Mouse (Mus musculus) embryonic facial prominence, embryonic 11.5 days (tissue): ENCODE data around the gene Ercc8. TPM values are rescaled to one million over a fixed set of nuclear protein-coding genes. Genes with fewer than 3 reads are reported as not detected.

Source experiments
- ATAC-seq: fragments of 200-750 bp; cut with Nextera tagmentation; replicated peaks from 2 replicates; pipeline ENCODE4 v1.8.0; 2017; ENCODE audit warnings: low read depth; ENCODE audit not compliant: insufficient number of reproducible peaks, low FRiP score, low TSS enrichment
- DNase-seq: peaks from one replicate; pipeline ENCODE4 v3.0.0-alpha.2; 2015; ENCODE audit warnings: low spot score
- H3K27ac ChIP-seq: fragments of 300-500 bp; sonication (generic); replicated peaks from 2 replicates; pipeline ENCODE4 v1.5.1; 2014; ENCODE audit warnings: mild to moderate bottlenecking, low read depth, low read length, control low read depth
- H3K27me3 ChIP-seq: fragments of 300-500 bp; sonication (generic); 2 replicates; pipeline ENCODE4 v1.6.1; 2014; ENCODE audit warnings: mild to moderate bottlenecking, low read length, moderate library complexity, mixed read lengths; ENCODE audit not compliant: control insufficient read depth, insufficient read depth
- H3K36me3 ChIP-seq: fragments of 300-500 bp; sonication (generic); replicated peaks from 2 replicates; pipeline ENCODE4 v1.6.1; 2014; ENCODE audit warnings: low read depth, mild to moderate bottlenecking, low read length, moderate library complexity, mixed read lengths; ENCODE audit not compliant: control insufficient read depth, insufficient read depth
- H3K4me1 ChIP-seq: fragments of 300-500 bp; sonication (generic); 2 replicates; pipeline ENCODE4 v1.6.1; 2014; ENCODE audit warnings: low read length, mixed read lengths; ENCODE audit not compliant: control insufficient read depth, insufficient read depth
- H3K4me2 ChIP-seq: fragments of 300-500 bp; sonication (generic); 2 replicates; pipeline ENCODE4 v1.6.1; 2014; ENCODE audit warnings: low read depth, mild to moderate bottlenecking, control low read depth, low read length, moderate library complexity
- H3K4me3 ChIP-seq: fragments of 300-500 bp; sonication (generic); 2 replicates; pipeline ENCODE4 v1.5.1; 2014; ENCODE audit warnings: low read depth, low read length, control low read depth
- H3K9ac ChIP-seq: fragments of 300-500 bp; sonication (generic); replicated peaks from 2 replicates; pipeline ENCODE4 v1.6.1; 2014; ENCODE audit warnings: mild to moderate bottlenecking, control low read depth, low read length
- H3K9me3 ChIP-seq: fragments of 300-500 bp; sonication (generic); replicated peaks from 2 replicates; pipeline ENCODE4 v1.6.1; 2016; ENCODE audit warnings: mild to moderate bottlenecking, low read length, inconsistent platforms, mixed read lengths; ENCODE audit not compliant: control insufficient read depth
- WGBS: fragments of 180-500 bp; shearing (Covaris S2); extraction: QIAGEN DNeasy Blood & Tissue Kit; methylation state at CpG from one replicate; pipeline ENCODE4 v1.1.7; 2014; 5-methylcytosine and 5-hydroxymethylcytosine counted together
- polyA plus RNA-seq: library from polyadenylated mRNA; unstranded; fragments of >200 nt; fragmentation: Nextera tagmentation; extraction: Ambion mirVana; gene quantifications from 2 replicates; pipeline ENCODE4 v1.2.1, GENCODE M21; 2014

The Ercc8 gene
- polyA plus RNA-seq, 1 experiment from 2014 or later, result 25.7 TPM

DNA sequence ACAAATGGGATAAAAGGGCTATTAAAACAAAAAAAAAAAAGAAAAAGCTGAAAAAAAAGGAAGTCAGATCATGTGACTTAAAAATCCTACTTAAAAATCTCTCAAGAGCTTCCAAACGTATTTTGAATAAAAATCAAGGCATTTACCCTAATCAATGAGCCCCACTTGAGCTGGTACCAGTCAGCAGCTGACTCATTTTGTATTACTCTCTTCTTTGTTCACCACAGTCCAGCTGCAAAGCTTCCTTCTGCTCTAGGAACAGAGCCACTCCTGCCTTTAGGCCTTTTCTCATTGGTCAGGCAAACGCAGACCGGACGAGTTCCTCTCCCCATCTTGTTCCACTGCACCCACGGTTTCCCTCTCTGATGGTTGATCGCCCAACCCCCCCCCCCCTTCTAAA lies 22.9 kb upstream of the Ercc8 start:
- no peak overlapping the region for H3K9ac ChIP-seq
- H3K4me2 ChIP-seq, result no peak overlapping the region
- H3K9me3 ChIP-seq, result no peaks in the 10 kb centered on the region
- no peaks in the 10 kb centered on the region for H3K36me3 ChIP-seq
- no peaks in the 10 kb centered on the region for H3K4me1 ChIP-seq
- no peak overlapping the region for H3K27ac ChIP-seq
- no peaks in the 10 kb centered on the region for H3K27me3 ChIP-seq
- no peak for DNase-seq
- WGBS, result 77% methylated on average over 6 of the region's 6 CpGs
- H3K4me3 ChIP-seq, result no peak overlapping the region
- ATAC-seq, result no peak

DNA sequence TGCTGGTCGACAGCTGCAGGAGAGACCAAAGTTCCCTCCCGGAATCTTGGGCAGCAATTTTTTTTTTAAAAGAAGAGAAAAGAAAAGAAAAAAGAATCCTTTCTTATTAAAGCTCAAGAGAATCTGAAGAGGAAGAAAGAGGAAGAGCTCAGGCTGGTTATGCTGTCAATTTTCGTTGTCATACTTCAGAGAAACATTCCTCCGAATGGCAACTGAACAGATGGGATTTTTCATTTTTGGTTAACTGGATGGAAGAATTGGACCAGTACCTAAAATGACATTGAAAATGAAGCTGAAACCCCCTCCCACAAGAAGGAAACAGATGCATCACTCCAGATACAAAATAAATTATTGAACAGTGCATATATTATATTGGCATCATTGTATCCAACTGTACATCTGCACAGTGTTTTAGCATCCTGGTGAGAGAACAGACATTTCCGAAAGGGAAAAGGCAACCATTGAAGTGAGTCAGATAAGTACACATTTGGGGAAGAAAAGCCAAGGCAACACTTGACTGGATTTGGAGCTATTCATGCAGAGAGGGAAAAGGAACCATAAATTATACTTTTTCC lies 20.0 kb upstream of the Ercc8 start:
- H3K27me3 ChIP-seq, result no peaks in the 10 kb centered on the region
- DNase-seq (no peak), ATAC-seq (no peak)
- no peaks in the 10 kb centered on the region for H3K4me1 ChIP-seq
- no peak overlapping the region for H3K9ac ChIP-seq
- H3K4me3 ChIP-seq, result no peak overlapping the region
- H3K27ac ChIP-seq, result no peak overlapping the region
- no peak overlapping the region for H3K4me2 ChIP-seq
- 83% methylated on average over 5 of the region's 5 CpGs for WGBS
- H3K9me3 ChIP-seq, result no peaks in the 10 kb centered on the region
- H3K36me3 ChIP-seq, result no peaks in the 10 kb centered on the region

DNA sequence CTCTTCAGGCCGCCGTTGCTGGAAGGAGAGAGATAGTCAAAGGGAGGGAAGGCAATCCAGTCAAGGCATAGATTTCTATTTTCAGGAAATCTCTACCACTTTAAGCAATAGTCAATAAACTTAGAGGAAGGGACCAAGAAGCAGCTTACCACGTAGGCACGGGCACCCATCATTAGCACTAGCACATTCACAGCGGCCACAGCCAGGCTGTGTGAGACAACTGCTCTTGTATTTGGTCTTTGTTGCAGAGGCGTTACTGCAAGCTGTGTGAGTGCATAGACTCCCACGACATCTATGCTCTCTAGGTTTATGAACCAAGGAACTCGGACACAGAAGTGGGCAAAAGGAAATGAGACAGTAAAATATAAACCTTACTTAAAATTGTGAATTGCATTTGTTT lies 14.4 kb upstream of the Ercc8 start:
- Histone ChIP-seq H3K4me1 (no peaks in the 10 kb centered on the region), H3K4me3 (no peak overlapping the region), H3K9me3 (no peaks in the 10 kb centered on the region), H3K36me3 (no peaks in the 10 kb centered on the region), H3K9ac (no peak overlapping the region), H3K27ac (no peak overlapping the region), H3K4me2 (no peak overlapping the region), H3K27me3 (no peaks in the 10 kb centered on the region)
- WGBS, result 96% methylated on average over 8 of the region's 8 CpGs
- ATAC-seq (no peak), DNase-seq (no peak)

DNA sequence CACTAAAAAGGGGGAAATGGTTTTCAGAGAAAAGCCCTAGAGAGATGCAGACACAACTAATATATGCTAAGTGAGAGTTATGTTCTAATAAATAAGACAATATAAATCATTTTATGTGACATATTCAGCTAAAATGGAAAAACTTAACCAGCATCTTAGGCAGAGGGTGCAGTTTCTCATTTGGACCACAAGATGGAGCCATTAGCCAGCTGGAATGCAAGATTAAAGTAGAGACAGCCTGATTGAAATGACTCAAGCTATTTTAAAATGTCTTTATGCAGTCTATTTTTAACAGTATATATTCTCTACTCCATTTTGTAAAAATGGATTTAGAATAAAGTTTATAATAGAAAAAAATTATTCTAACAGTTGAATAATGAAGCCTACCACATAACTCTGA lies 6.7 kb upstream of the Ercc8 start:
- Histone ChIP-seq H3K9ac (no peak overlapping the region), H3K4me1 (no peaks in the 10 kb centered on the region), H3K27ac (no peak overlapping the region), H3K36me3 (no peaks in the 10 kb centered on the region), H3K4me3 (no peak overlapping the region), H3K4me2 (no peak overlapping the region), H3K27me3 (no peaks in the 10 kb centered on the region), H3K9me3 (no peaks in the 10 kb centered on the region)
- ATAC-seq, result no peak
- peak; percentile 50 for DNase-seq

DNA sequence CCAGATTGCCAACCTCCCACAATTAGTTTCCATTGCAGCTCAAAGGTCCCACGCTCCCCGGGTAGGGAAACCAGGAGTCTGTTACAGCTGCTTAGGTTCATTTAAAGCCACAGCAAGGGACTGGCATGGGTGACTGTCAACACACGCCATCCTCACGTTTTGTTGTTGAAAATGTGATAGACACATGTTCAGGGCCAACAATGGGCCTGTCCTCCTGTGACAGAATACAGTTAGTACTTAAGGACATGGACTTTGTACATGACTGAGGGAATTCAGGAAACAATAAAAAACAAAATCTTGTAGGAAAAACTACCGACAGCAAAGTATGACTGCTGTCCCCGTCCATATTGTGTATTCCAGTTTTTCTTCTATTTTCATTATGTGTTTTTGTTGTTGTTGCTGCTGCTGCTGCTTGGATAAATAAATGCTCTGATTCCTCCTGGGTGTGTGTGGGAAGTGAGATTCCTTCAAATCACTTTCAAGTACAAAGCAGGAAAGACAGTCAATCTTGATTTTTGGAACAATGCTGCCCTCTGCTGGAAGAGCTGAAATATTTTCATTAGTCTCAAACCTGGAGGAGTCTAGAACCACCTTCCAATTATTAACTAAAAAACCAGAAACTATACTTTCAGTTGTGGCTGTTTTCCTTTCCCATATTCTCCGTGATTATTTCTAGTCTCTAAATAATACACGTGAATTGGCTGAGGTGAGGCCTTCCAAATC lies 5.7 kb upstream of the Ercc8 start:
- no peak overlapping the region for H3K27ac ChIP-seq
- no peaks in the 10 kb centered on the region for H3K27me3 ChIP-seq
- H3K9ac ChIP-seq, result no peak overlapping the region
- H3K36me3 ChIP-seq, result no peaks in the 10 kb centered on the region
- no peaks in the 10 kb centered on the region for H3K4me1 ChIP-seq
- no peak overlapping the region for H3K4me3 ChIP-seq
- ATAC-seq (no peak), DNase-seq (peak; percentile 81)
- 68% methylated on average over 8 of the region's 8 CpGs for WGBS
- H3K9me3 ChIP-seq, result no peaks in the 10 kb centered on the region
- no peak overlapping the region for H3K4me2 ChIP-seq

DNA sequence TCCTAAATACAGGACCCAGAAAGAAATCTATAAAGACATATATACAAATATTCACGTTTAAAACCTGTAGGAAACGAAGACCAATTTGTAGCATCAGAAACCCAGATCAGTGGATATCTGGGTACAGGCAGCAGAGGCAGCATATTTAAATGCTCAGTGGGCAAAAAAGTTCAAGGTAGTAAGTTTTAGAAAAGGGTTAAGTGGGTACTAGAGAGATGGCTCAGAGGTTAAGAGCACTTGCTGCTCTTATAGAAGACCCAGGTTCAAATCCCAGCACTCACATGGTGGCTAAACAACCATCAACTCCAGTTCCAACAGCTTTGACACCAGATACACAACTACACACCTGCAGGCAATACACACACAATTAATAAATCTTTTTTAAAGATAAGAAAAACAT lies 1.4 kb upstream of the Ercc8 start:
- no peaks in the 10 kb centered on the region for H3K27me3 ChIP-seq
- H3K4me3 ChIP-seq, result no peak overlapping the region
- H3K27ac ChIP-seq, result no peak overlapping the region
- ATAC-seq (no peak), DNase-seq (no peak)
- H3K4me1 ChIP-seq, result no peaks in the 10 kb centered on the region
- H3K9ac ChIP-seq, result no peak overlapping the region
- no peaks in the 10 kb centered on the region for H3K9me3 ChIP-seq
- H3K4me2 ChIP-seq, result no peak overlapping the region
- WGBS, result 70% methylated on average over 2 of the region's 2 CpGs
- H3K36me3 ChIP-seq, result no peaks in the 10 kb centered on the region

DNA sequence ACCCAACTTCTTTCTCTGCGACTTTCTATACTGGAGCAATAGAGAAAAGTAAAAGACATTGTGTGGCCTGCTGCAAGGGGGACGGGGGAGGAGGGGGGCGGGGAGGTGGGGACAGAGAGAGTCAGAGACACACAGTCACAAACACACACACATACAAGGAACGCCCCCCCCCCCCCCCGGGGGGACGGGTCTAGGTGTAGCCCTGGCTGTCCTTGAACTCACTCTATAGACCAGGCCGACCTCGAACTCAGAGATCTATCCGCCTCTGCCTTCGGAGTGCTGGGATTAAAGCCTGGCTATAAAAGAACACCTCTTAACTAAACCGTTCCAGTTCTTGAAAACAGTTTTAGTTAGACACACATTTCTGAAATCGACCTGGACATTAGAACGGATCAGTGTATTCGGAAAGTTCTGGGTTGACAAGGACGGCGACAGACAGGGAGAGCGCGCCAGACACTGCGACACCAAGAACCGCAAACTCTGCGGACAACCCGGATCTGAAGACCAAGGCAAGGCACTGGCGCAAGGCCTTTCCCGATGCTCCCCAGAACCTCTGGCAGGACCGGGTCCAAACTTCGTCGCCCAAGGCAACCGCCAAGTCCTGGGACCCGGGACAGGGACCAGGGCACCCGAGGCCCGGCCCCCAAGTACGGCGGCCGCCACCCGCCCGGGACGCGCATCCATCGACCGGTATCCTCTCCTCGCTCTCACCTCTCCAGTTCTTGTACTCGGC lies 633 bp upstream of the Ercc8 start:
- Histone ChIP-seq H3K27ac (no peak overlapping the region), H3K27me3 (no peaks in the 10 kb centered on the region), H3K4me1 (no peaks in the 10 kb centered on the region), H3K4me2 (peak overlapping the region; percentile 67), H3K4me3 (peak overlapping the region; percentile 83), H3K36me3 (no peaks in the 10 kb centered on the region), H3K9ac (peak overlapping the region; percentile 65), H3K9me3 (no peaks in the 10 kb centered on the region)
- DNase-seq (no peak), ATAC-seq (no peak; the same call in 1 of the 2 replicates)
- 2% methylated on average over 42 of the region's 42 CpGs for WGBS

DNA sequence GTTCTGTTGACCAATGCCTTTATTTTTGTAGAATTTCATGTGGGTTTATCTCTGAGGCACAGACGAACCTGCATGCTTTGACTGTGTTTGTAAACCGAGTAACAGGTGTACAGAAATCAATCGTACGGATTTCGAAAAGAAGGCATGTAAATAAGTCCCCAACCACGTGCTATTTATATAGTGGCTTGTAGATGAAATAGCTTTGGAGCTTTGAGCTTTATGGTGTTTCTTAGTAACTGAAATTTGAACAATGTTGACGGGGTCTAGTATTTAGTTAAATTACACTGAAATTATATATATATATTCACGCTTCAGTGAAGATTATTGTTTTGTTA lies 677 bp downstream of the Ercc8 start:
- 6% methylated on average over 8 of the region's 8 CpGs for WGBS
- Histone ChIP-seq H3K9me3 (no peaks in the 10 kb centered on the region), H3K4me2 (peak overlapping the region; percentile 72), H3K36me3 (no peaks in the 10 kb centered on the region), H3K4me3 (peak overlapping the region; percentile 83), H3K4me1 (no peaks in the 10 kb centered on the region), H3K9ac (peak overlapping the region; percentile 74), H3K27me3 (no peaks in the 10 kb centered on the region), H3K27ac (no peak overlapping the region)
- DNase-seq (no peak), ATAC-seq (no peak)
